Mouse (Mus musculus) forebrain, postnatal 0 days (tissue): Measurements from ENCODE around the gene Hps6. TPM values are rescaled to one million over a fixed set of nuclear protein-coding genes. Genes with fewer than 3 reads are reported as not detected.
"Not testable (repeated sequence)": the region's sequence is repeated elsewhere in the genome, so short reads cannot be mapped to it uniquely, and the experiment has no call there.

Source experiments
- ATAC-seq: fragments of 200-750 bp; cut with Nextera tagmentation; 2 replicates; pipeline ENCODE4 v1.8.0; 2017; ENCODE audit warnings: mild to moderate bottlenecking, moderate library complexity
- DNase-seq: peaks from one replicate; pipeline ENCODE4 v3.0.0-alpha.2; 2015
- H3K27ac ChIP-seq: fragments of 300-500 bp; sonication (generic); 2 replicates; pipeline ENCODE4 v1.5.1; 2014; ENCODE audit warnings: low read depth, mild to moderate bottlenecking, antibody characterized with exemption, low read length, moderate library complexity, mixed read lengths
- H3K27me3 ChIP-seq: fragments of 300-500 bp; sonication (generic); 2 replicates; pipeline ENCODE4 v1.6.1; 2014; ENCODE audit warnings: mild to moderate bottlenecking, low read length, mixed read lengths; ENCODE audit not compliant: insufficient read depth
- H3K36me3 ChIP-seq: fragments of 300-500 bp; sonication (generic); 2 replicates; pipeline ENCODE4 v1.6.1; 2014; ENCODE audit warnings: mild to moderate bottlenecking, moderate library complexity; ENCODE audit not compliant: insufficient read depth
- H3K4me1 ChIP-seq: fragments of 300-500 bp; sonication (generic); 2 replicates; pipeline ENCODE4 v1.6.1; 2014; ENCODE audit warnings: antibody characterized with exemption; ENCODE audit not compliant: insufficient read depth
- H3K4me2 ChIP-seq: fragments of 300-500 bp; sonication (generic); 2 replicates; pipeline ENCODE4 v1.6.1; 2014; ENCODE audit warnings: low read depth, mild to moderate bottlenecking, moderate library complexity
- H3K4me3 ChIP-seq: fragments of 300-500 bp; sonication (generic); 2 replicates; pipeline ENCODE4 v1.5.1; 2014; ENCODE audit warnings: low read depth, low read length, mixed read lengths
- H3K9ac ChIP-seq: fragments of 300-500 bp; sonication (generic); 2 replicates; pipeline ENCODE4 v1.6.1; 2014; ENCODE audit warnings: mild to moderate bottlenecking
- H3K9me3 ChIP-seq: fragments of 300-500 bp; sonication (generic); 2 replicates; pipeline ENCODE4 v1.6.1; 2016; ENCODE audit warnings: low read length
- CTCF ChIP-seq: sonication (generic); IDR thresholded peaks from 2 replicates; pipeline ENCODE4 v1.5.1; 2016; ENCODE audit warnings: antibody characterized with exemption, control low read depth, low read depth
- WGBS: fragments of 180-500 bp; shearing (Covaris S2); extraction: QIAGEN DNeasy Blood & Tissue Kit; methylation state at CpG from one replicate; pipeline ENCODE4 v1.1.7; 2014; 5-methylcytosine and 5-hydroxymethylcytosine counted together
- polyA plus RNA-seq: library from polyadenylated mRNA; unstranded; fragments of >200 nt; fragmentation: Nextera tagmentation; extraction: Ambion mirVana; gene quantifications from 2 replicates; pipeline ENCODE4 v1.2.1, GENCODE M21; 2015
- total RNA-seq: library from RNA; depleted of rRNA; stranded (reverse); fragments of >200 nt; gene quantifications from 2 replicates; pipeline ENCODE4 v1.2.3, GENCODE M21; 2014; rRNA removed

The Hps6 gene
- total RNA-seq (5.3 and 7.0 TPM in 2 replicates), polyA plus RNA-seq (3.6 and 4.6 TPM in 2 replicates)

DNA sequence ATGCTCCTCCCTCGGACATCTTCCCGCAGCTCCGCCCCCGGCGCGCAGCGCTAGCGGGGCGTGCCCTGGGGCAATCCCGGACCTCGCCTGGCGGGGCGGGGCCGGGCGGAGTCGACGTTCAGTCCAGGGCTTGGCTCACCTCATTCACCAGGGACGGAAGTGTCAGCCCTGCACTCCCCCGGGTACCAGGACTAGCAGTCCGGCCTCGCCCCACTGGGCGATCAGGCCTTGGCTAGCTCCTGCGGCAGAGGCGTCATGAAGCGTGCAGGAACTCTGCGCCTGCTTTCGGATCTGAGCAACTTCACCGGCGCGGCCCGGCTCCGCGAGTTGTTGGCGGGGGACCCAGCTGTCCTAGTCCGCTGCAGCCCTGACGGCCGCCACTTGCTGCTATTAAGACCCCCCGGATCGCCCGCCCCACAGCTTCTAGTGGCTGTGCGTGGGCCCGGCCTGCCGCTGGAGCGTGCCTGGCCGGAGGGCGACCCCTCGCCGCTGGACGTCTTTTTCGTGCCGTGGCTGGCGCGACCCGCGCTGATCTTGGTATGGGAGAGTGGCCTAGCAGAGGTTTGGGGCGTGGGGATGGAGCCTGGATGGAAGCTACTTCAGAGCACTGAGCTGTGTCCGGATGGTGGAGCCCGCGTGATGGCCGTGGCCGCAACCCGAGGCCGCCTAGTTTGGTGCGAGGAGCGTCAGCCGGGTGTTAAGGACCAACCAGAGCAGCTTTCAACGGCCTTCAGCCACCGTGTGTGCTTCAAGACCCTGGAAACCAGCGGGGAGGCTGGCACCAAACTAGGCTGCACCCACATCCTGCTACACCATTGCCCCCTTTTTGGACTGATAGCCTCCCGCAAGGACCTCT, at the start of gene Hps6:
TSS of gene Hps6 (plus strand) at position 138 of the 856 bp plus-strand sequence.
- Histone ChIP-seq H3K4me2 (peak within 1 kb of the TSS; percentile 95), H3K4me1 (peaks cover 3% of the 10 kb centered on the region), H3K36me3 (no peaks in the 10 kb centered on the region), H3K9me3 (no peaks in the 10 kb centered on the region), H3K27me3 (no peaks in the 10 kb centered on the region), H3K27ac (no peak within 1 kb of the TSS), H3K9ac (peak within 1 kb of the TSS; percentile 58), H3K4me3 (peak within 1 kb of the TSS; percentile 49)
- no peak; the same call in 1 of the 2 replicates for TF ChIP-seq CTCF
- WGBS, result 2% methylated on average over 70 of the region's 70 CpGs
- DNase-seq, result peak; percentile 44
- peak; percentile 39 for ATAC-seq

DNA sequence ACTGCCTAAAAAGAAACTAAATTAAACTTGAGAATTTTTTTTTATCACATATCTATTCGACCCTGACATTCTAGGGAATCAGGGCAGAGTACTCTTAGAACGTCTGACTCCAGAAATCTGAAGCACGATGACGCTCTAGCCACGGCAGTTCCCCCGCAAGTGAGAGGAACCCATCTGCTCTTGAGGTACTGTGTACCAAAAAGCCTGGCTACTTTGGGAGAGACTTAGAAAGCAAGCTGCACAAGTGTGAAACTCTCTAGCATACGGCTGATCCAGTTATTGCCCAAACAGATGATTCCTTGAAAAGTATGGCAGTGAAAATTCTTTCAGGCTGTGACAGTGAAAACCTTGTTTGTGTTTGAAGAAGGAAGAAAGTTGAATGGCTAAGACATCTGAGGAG, 46.6 kb upstream of the Hps6 start:
- H3K4me2 ChIP-seq, result no peak overlapping the region
- H3K27ac ChIP-seq, result no peak overlapping the region
- peak; percentile 75 for ATAC-seq
- no peak overlapping the region for H3K4me3 ChIP-seq
- peaks cover 14% of the 10 kb centered on the region for H3K36me3 ChIP-seq
- 74% methylated on average over 7 of the region's 7 CpGs for WGBS
- peak; percentile 36 for DNase-seq
- H3K27me3 ChIP-seq, result no peaks in the 10 kb centered on the region
- H3K9ac ChIP-seq, result no peak overlapping the region
- no peak for TF ChIP-seq CTCF
- no peaks in the 10 kb centered on the region for H3K4me1 ChIP-seq
- no peaks in the 10 kb centered on the region for H3K9me3 ChIP-seq

DNA sequence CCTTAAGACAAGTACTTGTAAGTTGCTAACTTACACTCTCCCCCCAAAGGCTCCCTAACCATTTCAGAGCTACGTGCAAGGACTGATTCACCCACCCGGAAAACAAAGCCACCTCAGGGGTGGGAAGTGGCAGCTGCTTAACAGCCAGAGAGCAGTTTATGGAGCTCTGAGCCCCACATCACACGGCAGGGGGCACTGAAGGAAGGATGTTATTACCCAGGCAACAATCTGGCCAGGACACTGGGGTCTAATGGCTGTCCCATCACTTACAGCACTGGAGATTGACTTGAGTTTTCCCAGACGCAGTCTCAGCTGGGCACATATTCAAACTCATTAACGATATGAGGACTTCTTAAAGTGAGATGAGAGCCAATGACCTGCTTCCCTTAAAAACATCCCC, 42.5 kb upstream of the Hps6 start:
- no peak for TF ChIP-seq CTCF
- no peak overlapping the region for H3K4me2 ChIP-seq
- H3K9me3 ChIP-seq, result no peaks in the 10 kb centered on the region
- H3K27ac ChIP-seq, result no peak overlapping the region
- WGBS, result 25% methylated on average over 5 of the region's 5 CpGs
- H3K27me3 ChIP-seq, result no peaks in the 10 kb centered on the region
- H3K4me3 ChIP-seq, result no peak overlapping the region
- H3K9ac ChIP-seq, result no peak overlapping the region
- peaks cover 21% of the 10 kb centered on the region for H3K36me3 ChIP-seq
- no peak for DNase-seq
- ATAC-seq, result no peak
- no peaks in the 10 kb centered on the region for H3K4me1 ChIP-seq

DNA sequence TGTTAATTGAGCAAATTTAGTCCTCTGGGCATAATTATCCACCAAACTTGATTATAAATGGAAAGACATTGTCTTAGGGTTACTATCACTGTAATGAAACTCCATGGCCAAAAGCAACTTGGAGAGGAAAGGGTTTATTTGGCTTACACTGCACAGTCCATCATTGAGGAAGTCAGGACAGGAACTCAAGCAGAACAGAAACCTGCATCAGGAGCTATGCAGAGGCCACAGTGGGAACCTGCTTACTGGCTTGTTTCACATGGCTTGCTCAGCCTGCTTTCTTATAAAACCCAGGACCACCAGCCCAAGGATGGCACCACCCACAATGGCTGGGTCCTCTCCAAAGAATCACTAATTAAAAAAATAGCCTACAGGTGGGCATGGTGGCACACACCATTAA, 18.9 kb upstream of the Hps6 start:
- ATAC-seq (no peak), DNase-seq (no peak)
- H3K27me3 ChIP-seq, result no peaks in the 10 kb centered on the region
- no peak overlapping the region for H3K4me2 ChIP-seq
- H3K36me3 ChIP-seq, result 0 out of 2 replicates have a peak, but pooled peaks cover 6% of the 10 kb centered on the region
- TF ChIP-seq CTCF, result no peak
- no peaks in the 10 kb centered on the region for H3K4me1 ChIP-seq
- H3K9me3 ChIP-seq, result no peaks in the 10 kb centered on the region
- H3K4me3 ChIP-seq, result no peak overlapping the region
- H3K9ac ChIP-seq, result no peak overlapping the region
- H3K27ac ChIP-seq, result no peak overlapping the region

DNA sequence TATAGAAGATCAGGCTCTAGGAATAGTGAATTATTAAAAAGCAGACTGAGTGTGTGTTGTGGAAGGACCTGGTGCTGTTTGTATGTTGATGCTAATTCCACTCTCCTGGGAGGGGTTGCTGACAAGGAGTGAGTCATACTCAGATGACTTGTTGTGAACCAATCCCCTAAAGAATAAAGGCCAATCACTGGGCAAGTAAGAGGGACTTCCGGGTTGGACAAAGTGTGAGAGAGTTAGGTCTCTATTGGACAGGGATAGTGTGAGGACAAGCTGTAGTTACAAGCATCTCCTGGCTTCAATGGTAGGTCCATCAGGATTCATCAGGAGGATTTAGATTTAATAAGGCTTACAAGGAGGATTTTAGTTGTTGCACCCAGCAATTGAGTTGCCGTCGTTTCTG, 15.1 kb upstream of the Hps6 start:
- TF ChIP-seq CTCF, result no peak
- Histone ChIP-seq H3K36me3 (0 out of 2 replicates have a peak, but pooled peaks cover 6% of the 10 kb centered on the region), H3K4me1 (no peaks in the 10 kb centered on the region), H3K9ac (no peak overlapping the region), H3K27me3 (no peaks in the 10 kb centered on the region), H3K4me2 (no peak overlapping the region), H3K9me3 (no peaks in the 10 kb centered on the region), H3K27ac (no peak overlapping the region), H3K4me3 (no peak overlapping the region)
- 96% methylated on average over 3 of the region's 3 CpGs for WGBS
- DNase-seq (no peak), ATAC-seq (no peak)

DNA sequence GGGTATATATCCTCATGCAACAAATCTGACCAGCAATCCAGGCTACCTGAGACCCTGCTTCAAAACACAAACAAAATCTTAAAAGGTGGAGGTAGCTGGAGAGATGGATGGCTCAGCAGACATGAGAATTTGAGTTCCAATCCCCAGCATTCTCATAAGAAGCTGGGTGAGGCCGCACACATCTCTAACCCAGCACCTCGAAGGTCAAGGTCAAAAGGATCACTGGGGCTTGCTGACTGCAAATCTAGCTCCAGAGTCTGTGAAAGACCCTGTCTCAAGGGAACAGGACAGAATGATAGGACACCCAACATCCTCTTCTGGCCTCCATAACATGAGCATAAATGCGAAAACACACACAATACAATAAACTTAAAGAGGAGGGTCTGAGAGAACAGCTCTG, 12.1 kb upstream of the Hps6 start:
- no peak for TF ChIP-seq CTCF
- 0 out of 2 replicates have a peak, but pooled peaks cover 6% of the 10 kb centered on the region for H3K36me3 ChIP-seq
- 94% methylated on average over 3 of the region's 3 CpGs for WGBS
- H3K9ac ChIP-seq, result no peak overlapping the region
- no peak overlapping the region for H3K27ac ChIP-seq
- no peak overlapping the region for H3K4me2 ChIP-seq
- no peak overlapping the region for H3K4me3 ChIP-seq
- ATAC-seq (no peak), DNase-seq (no peak)
- H3K9me3 ChIP-seq, result no peaks in the 10 kb centered on the region
- no peaks in the 10 kb centered on the region for H3K27me3 ChIP-seq
- H3K4me1 ChIP-seq, result no peaks in the 10 kb centered on the region

DNA sequence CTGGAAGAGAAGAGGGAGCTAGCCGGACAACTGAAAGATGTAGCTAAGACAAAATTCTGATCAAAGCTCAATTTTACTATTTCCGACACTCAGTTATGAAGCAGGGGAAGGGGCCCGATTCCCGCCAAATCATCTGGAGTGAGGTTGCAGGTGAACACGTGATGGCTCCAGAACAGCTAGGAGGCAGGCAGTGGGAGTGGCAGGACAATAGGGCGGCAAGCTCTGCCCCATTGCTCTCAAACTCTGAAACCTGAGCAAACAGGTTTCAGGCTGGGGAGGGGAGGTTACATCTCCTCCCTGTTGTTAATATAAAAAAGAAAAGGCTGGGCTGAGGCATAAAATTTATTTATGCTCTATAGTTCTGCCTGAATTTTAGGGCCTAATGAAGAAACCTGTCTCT, 9.9 kb upstream of the Hps6 start:
- not testable (repeated sequence) for H3K36me3 ChIP-seq, H3K27ac ChIP-seq, H3K9ac ChIP-seq, H3K4me1 ChIP-seq, H3K4me3 ChIP-seq, H3K4me2 ChIP-seq, H3K27me3 ChIP-seq, H3K9me3 ChIP-seq, ATAC-seq, DNase-seq
- 89% methylated on average over 6 of the region's 6 CpGs for WGBS
